In the genomic region with DNA sequence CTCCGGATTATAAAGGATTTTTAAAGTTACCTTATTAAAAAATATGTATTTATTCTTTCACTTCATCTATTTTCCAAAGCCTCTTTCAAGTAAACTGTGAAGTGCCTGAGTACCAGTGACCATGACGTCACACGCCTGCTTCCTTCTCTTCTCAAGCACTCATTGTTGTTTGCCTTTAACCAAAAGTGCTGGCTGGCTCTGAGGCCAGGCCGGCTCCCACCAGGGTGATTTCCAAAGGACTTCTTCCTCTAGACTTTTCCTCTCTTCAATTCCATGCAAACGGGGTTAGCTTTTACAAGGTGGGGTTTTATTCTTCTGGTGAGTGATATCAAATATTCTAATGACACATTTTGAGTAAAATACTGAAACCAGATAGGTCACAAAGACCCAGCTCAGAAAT, we compare ENCODE assay signal across 8 mouse cellular contexts. TPM values are rescaled to one million over a fixed set of nuclear protein-coding genes. Genes with fewer than 3 reads are reported as not detected.
DNase-seq lines count a peak whose midpoint lies in the region; ATAC-seq and TF ChIP-seq lines count a peak whose summit lies in the region.

No protein-coding gene starts in this region.

- peaks cover 2% of the 10 kb centered on the region for H3K4me1 ChIP-seq in heart, embryonic 11.5 days (ENCODE audit: control insufficient read depth, insufficient read depth, low read length)
- H3K4me1 ChIP-seq in kidney, postnatal 0 days (replicated peaks; ENCODE audit: insufficient read depth, low read length), result no peaks in the 10 kb centered on the region

- H3K4me2 ChIP-seq in heart, embryonic 11.5 days, result peak overlapping the region; percentile 91
- peak overlapping the region; percentile 80 for H3K4me2 ChIP-seq in kidney, postnatal 0 days (ENCODE audit: low read length)

- no peak overlapping the region for H3K27ac ChIP-seq in heart, embryonic 11.5 days (ENCODE audit: low read depth, low read length)
- no peak overlapping the region for H3K27ac ChIP-seq in kidney, postnatal 0 days

- peak; percentile 44 to 47 for DNase-seq in left cerebral cortex, postnatal 10 days (ENCODE audit: extremely low spot score in 1 of 2, low spot score in 2 of 2)
- DNase-seq in left cerebral cortex, adult 11 months (ENCODE audit: low spot score), result no peak
- peak; percentile 59 for DNase-seq in brain, adult 2 months (ENCODE audit: low read depth, low spot score)
- DNase-seq in kidney, postnatal 0 days (ENCODE audit: low spot score), result peak; percentile 58
- peak; percentile 62 for DNase-seq in mesoderm, embryonic 11.5 days (ENCODE audit: low read depth, low spot score)
- DNase-seq in thymus, postnatal 25 days, result peak; percentile 67
- no peak for DNase-seq in gastrocnemius, postnatal 25 days

- H3K36me3 ChIP-seq in heart, embryonic 11.5 days (ENCODE audit: control insufficient read depth, insufficient read depth, low read length), result no peaks in the 10 kb centered on the region
- 0 out of 2 replicates have a peak, but pooled peaks cover 4% of the 10 kb centered on the region for H3K36me3 ChIP-seq in kidney, postnatal 0 days (ENCODE audit: insufficient read depth, low read length)

- H3K9me3 ChIP-seq in heart, embryonic 11.5 days (replicated peaks; ENCODE audit: control insufficient read depth, low read length), result no peaks in the 10 kb centered on the region
- H3K9me3 ChIP-seq in kidney, postnatal 0 days (replicated peaks; ENCODE audit: low read length), result no peaks in the 10 kb centered on the region

- 16% methylated on average over 5 of the region's 5 CpGs for WGBS in heart, embryonic 11.5 days (ENCODE audit: insufficient replicate concordance)
- 21% methylated on average over 5 of the region's 5 CpGs for WGBS in kidney, postnatal 0 days

- no peak for TF ChIP-seq CTCF in kidney, postnatal 0 days (IDR thresholded peaks at IDR 0.05; ENCODE audit: low read depth)

- H3K9ac ChIP-seq in heart, embryonic 11.5 days (ENCODE audit: low read depth, low read length), result peak overlapping the region; percentile 82
- peak overlapping the region; percentile 87 for H3K9ac ChIP-seq in kidney, postnatal 0 days (ENCODE audit: low read depth, low read length)

- peak overlapping the region; percentile 87 for H3K4me3 ChIP-seq in heart, embryonic 11.5 days (ENCODE audit: low read depth, low read length)
- H3K4me3 ChIP-seq in kidney, postnatal 0 days (replicated peaks; ENCODE audit: low read depth, low read length), result peak overlapping the region; percentile 81

- H3K27me3 ChIP-seq in heart, embryonic 11.5 days (ENCODE audit: control insufficient read depth, insufficient read depth, low read length), result no peaks in the 10 kb centered on the region
- H3K27me3 ChIP-seq in kidney, postnatal 0 days (ENCODE audit: insufficient read depth, low read length), result no peaks in the 10 kb centered on the region

- intact Hi-C loops in left cerebral cortex, postnatal 10 days (cut with DNase I), result no loop called here

- ATAC-seq in heart, embryonic 11.5 days (replicated peaks; ENCODE audit: insufficient number of reproducible peaks, low FRiP score, low TSS enrichment), result no peak
- no peak for ATAC-seq in kidney, postnatal 0 days (replicated peaks; ENCODE audit: low FRiP score, low read depth)

RNA-seq across cellular contexts. Expression of a gene that starts 2.6 kb away (rescaled TPM):
- total RNA-seq in left cerebral cortex, postnatal 10 days (2021), result 10 to 100 TPM; 56.2 to 62.1 TPM
- 3.0 and 4.4 TPM in 2 replicates for polyA plus RNA-seq in heart, embryonic 11.5 days (2014; fragmentation: Nextera tagmentation; extraction: Ambion mirVana)
- 29.1 and 30.6 TPM in 2 replicates for polyA plus RNA-seq in kidney, postnatal 0 days (2015; fragmentation: Nextera tagmentation; extraction: Ambion mirVana)
- total RNA-seq in gastrocnemius, postnatal 25 days (2021), result under 1 TPM; 0.72 to 0.97 TPM

Comparison
In these comparisons a context has a peak if more than half of its experiments do, and no peak if none do; other contexts are left out.
1. DNase-seq: peak in left cerebral cortex, postnatal 10 days (2 of 2), brain, adult 2 months (single experiment), kidney, postnatal 0 days (single experiment), mesoderm, embryonic 11.5 days (single experiment) and thymus, postnatal 25 days (single experiment); none in left cerebral cortex, adult 11 months (single experiment) and gastrocnemius, postnatal 25 days (single experiment).
2. RNA of a gene that starts 2.6 kb away (total RNA-seq): 56.2 to 62.1 TPM in left cerebral cortex, postnatal 10 days; 0.72 to 0.97 TPM in gastrocnemius, postnatal 25 days; every median in the first group is over 10 times any median in the second.